Mouse (Mus musculus) heart, embryonic 11.5 days (tissue): ENCODE data around the gene Fbxo40. TPM values are rescaled to one million over a fixed set of nuclear protein-coding genes. Genes with fewer than 3 reads are reported as not detected.

ENCODE experiments used
- ATAC-seq: fragments of 200-750 bp; cut with Nextera tagmentation; replicated peaks from 2 replicates; pipeline ENCODE4 v1.8.0; 2017; ENCODE audit warnings: moderate library complexity; ENCODE audit not compliant: insufficient number of reproducible peaks, low FRiP score, low TSS enrichment
- H3K27ac ChIP-seq: fragments of 300-500 bp; sonication (generic); 2 replicates; pipeline ENCODE4 v1.5.1; 2014; ENCODE audit warnings: mild to moderate bottlenecking, low read depth, low read length
- H3K27me3 ChIP-seq: fragments of 300-500 bp; sonication (generic); 2 replicates; pipeline ENCODE4 v1.6.1; 2014; ENCODE audit warnings: mild to moderate bottlenecking, low read length, mixed read lengths; ENCODE audit not compliant: control insufficient read depth, insufficient read depth
- H3K36me3 ChIP-seq: fragments of 300-500 bp; sonication (generic); 2 replicates; pipeline ENCODE4 v1.6.1; 2014; ENCODE audit warnings: mild to moderate bottlenecking, low read length, moderate library complexity, mixed read lengths; ENCODE audit not compliant: control insufficient read depth, insufficient read depth
- H3K4me1 ChIP-seq: fragments of 300-500 bp; sonication (generic); 2 replicates; pipeline ENCODE4 v1.6.1; 2014; ENCODE audit warnings: low read length; ENCODE audit not compliant: control insufficient read depth, insufficient read depth
- H3K4me2 ChIP-seq: fragments of 300-500 bp; sonication (generic); 2 replicates; pipeline ENCODE4 v1.6.1; 2014; ENCODE audit warnings: mild to moderate bottlenecking, moderate library complexity
- H3K4me3 ChIP-seq: fragments of 300-500 bp; sonication (generic); 2 replicates; pipeline ENCODE4 v1.5.1; 2014; ENCODE audit warnings: low read depth, low read length
- H3K9ac ChIP-seq: fragments of 300-500 bp; sonication (generic); 2 replicates; pipeline ENCODE4 v1.6.1; 2014; ENCODE audit warnings: mild to moderate bottlenecking, low read depth, low read length, moderate library complexity
- H3K9me3 ChIP-seq: fragments of 300-500 bp; sonication (generic); replicated peaks from 2 replicates; pipeline ENCODE4 v1.6.1; 2016; ENCODE audit warnings: low read length; ENCODE audit not compliant: control insufficient read depth
- WGBS: fragments of 180-500 bp; shearing (Covaris S2); extraction: QIAGEN DNeasy Blood & Tissue Kit; methylation state at CpG from one replicate; pipeline ENCODE4 v1.1.7; 2014; ENCODE audit not compliant: insufficient replicate concordance; 5-methylcytosine and 5-hydroxymethylcytosine counted together
- polyA plus RNA-seq: library from polyadenylated mRNA; unstranded; fragments of >200 nt; fragmentation: Nextera tagmentation; extraction: Ambion mirVana; gene quantifications from 2 replicates; pipeline ENCODE4 v1.2.1, GENCODE M21; 2014

Fbxo40 gene
- polyA plus RNA-seq, 1 experiment from 2014 or later, result 6.8 TPM

DNA sequence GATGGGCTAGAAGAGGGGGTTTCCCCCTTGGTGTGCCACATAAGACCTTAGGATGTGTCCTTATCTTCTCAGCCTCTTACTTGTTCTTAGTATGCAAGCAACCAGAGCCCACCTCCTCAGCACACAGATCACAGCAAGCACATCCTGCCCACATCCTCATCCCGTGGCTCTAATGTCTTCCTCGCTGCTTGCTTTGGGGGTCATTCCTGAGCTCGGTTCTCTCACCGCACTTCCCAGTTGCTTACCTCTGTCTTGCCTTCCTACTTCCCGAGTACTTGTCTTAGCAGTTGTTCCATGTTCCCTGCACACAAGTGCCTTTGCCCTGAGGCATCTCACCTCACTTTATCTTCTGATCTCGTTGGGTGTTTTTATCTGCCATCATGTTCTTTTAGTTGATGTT lies 68.3 kb downstream of the Fbxo40 start:
- peaks cover 23% of the 10 kb centered on the region for H3K36me3 ChIP-seq
- no peak overlapping the region for H3K4me2 ChIP-seq
- H3K27me3 ChIP-seq, result no peaks in the 10 kb centered on the region
- H3K4me3 ChIP-seq, result no peak overlapping the region
- H3K27ac ChIP-seq, result no peak overlapping the region
- H3K4me1 ChIP-seq, result no peaks in the 10 kb centered on the region
- 82% methylated on average over 6 of the region's 6 CpGs for WGBS
- H3K9ac ChIP-seq, result no peak overlapping the region
- no peaks in the 10 kb centered on the region for H3K9me3 ChIP-seq
- ATAC-seq, result no peak

- no peak overlapping the region for H3K4me3 ChIP-seq
- H3K27ac ChIP-seq, result no peak overlapping the region
- no peaks in the 10 kb centered on the region for H3K4me1 ChIP-seq
- H3K9ac ChIP-seq, result no peak overlapping the region
- no peaks in the 10 kb centered on the region for H3K9me3 ChIP-seq
- no peak overlapping the region for H3K4me2 ChIP-seq
- WGBS, result 88% methylated on average over 8 of the region's 8 CpGs
- no peaks in the 10 kb centered on the region for H3K27me3 ChIP-seq
- ATAC-seq, result no peak
- H3K36me3 ChIP-seq, result peaks cover 25% of the 10 kb centered on the region
Measured at GRCm38 (mm10) chr16:36921067-36921613, 69.1 kb downstream of the Fbxo40 start.

DNA sequence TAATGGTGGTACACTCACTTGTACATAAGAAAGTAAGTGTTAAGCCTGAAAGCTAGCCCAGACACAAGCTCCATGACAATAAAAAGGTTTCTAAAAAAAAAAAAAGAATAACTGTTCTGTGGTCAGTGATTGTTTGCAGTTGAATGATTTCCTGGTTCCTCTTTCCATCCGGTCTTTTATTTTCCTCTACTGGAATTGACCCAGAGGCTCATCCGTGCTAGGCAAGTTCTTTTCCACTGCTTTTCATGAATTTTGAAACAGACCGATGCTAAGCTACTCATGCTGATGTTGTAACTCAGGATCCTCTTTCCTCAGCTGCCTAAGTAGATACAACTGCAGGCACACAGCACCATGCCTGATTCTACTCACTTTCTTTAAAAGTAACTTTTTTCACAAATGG lies 69.9 kb downstream of the Fbxo40 start:
- 89% methylated on average over 3 of the region's 3 CpGs for WGBS

GRCm38 (mm10) chr16:36918505-36918904 lies 71.8 kb downstream of the Fbxo40 start:
- Histone ChIP-seq H3K36me3 (peaks cover 27% of the 10 kb centered on the region), H3K9me3 (no peaks in the 10 kb centered on the region), H3K4me2 (no peak overlapping the region), H3K4me3 (no peak overlapping the region), H3K4me1 (no peaks in the 10 kb centered on the region), H3K27ac (no peak overlapping the region), H3K9ac (no peak overlapping the region), H3K27me3 (no peaks in the 10 kb centered on the region)
- no peak for ATAC-seq
- WGBS, result 93% methylated on average over 10 of the region's 10 CpGs

More for the DNA sequence above, 69.9 kb downstream of the Fbxo40 start:
- no peaks in the 10 kb centered on the region for H3K9me3 ChIP-seq
- H3K36me3 ChIP-seq, result peaks cover 19% of the 10 kb centered on the region
- H3K9ac ChIP-seq, result no peak overlapping the region
- no peaks in the 10 kb centered on the region for H3K4me1 ChIP-seq
- H3K27ac ChIP-seq, result no peak overlapping the region
- no peak for ATAC-seq
- no peaks in the 10 kb centered on the region for H3K27me3 ChIP-seq
- H3K4me2 ChIP-seq, result no peak overlapping the region
- no peak overlapping the region for H3K4me3 ChIP-seq

GRCm38 (mm10) chr16:36914195-36914594 lies 76.1 kb downstream of the Fbxo40 start:
- Histone ChIP-seq H3K9me3 (no peaks in the 10 kb centered on the region), H3K4me1 (no peaks in the 10 kb centered on the region), H3K4me3 (no peak overlapping the region), H3K27ac (no peak overlapping the region), H3K9ac (no peak overlapping the region), H3K4me2 (no peak overlapping the region), H3K27me3 (no peaks in the 10 kb centered on the region), H3K36me3 (peaks cover 34% of the 10 kb centered on the region)
- no peak for ATAC-seq
- WGBS, result 85% methylated on average over 5 of the region's 5 CpGs

Other genes with a start within 250 kb of the Fbxo40 start
- 1.0 and 1.1 TPM in 2 replicates for gene Slc15a2, start 205.5 kb downstream of the Fbxo40 start, polyA plus RNA-seq
- 38.5 and 40.1 TPM in 2 replicates for gene Iqcb1, start 162.1 kb downstream of the Fbxo40 start, polyA plus RNA-seq
- 0.37 and 0.80 TPM in 2 replicates for gene Eaf2, start 115.5 kb downstream of the Fbxo40 start, polyA plus RNA-seq
- 54.8 and 70.1 TPM in 2 replicates for gene Golgb1, start 115.3 kb downstream of the Fbxo40 start, polyA plus RNA-seq
- gene Hcls1, start 55.5 kb downstream of the Fbxo40 start, polyA plus RNA-seq, result 1.0 and 1.5 TPM in 2 replicates
- 9.7 and 10.5 TPM in 2 replicates for gene Polq, start 21.3 kb upstream of the Fbxo40 start, polyA plus RNA-seq